Mouse (Mus musculus) hindbrain, embryonic 11.5 days (tissue): Measurements from ENCODE around the gene Olfr689. TPM values are rescaled to one million over a fixed set of nuclear protein-coding genes. Genes with fewer than 3 reads are reported as not detected.
"Not testable (repeated sequence)": the region's sequence is repeated elsewhere in the genome, so short reads cannot be mapped to it uniquely, and the experiment has no call there.

ENCODE experiments used
- ATAC-seq: fragments of 200-750 bp; cut with Nextera tagmentation; 2 replicates; pipeline ENCODE4 v1.8.0; 2017; ENCODE audit warnings: mild to moderate bottlenecking, moderate TSS enrichment, moderate library complexity; ENCODE audit not compliant: low FRiP score
- DNase-seq: peaks from one replicate; pipeline ENCODE4 v3.0.0-alpha.2; 2015; ENCODE audit warnings: low spot score
- H3K27ac ChIP-seq: fragments of 300-500 bp; sonication (generic); 2 replicates; pipeline ENCODE4 v1.5.1; 2014; ENCODE audit warnings: mild to moderate bottlenecking, low read depth, low read length
- H3K27me3 ChIP-seq: fragments of 300-500 bp; sonication (generic); 2 replicates; pipeline ENCODE4 v1.6.1; 2014; ENCODE audit warnings: mild to moderate bottlenecking, low read length, moderate library complexity, mixed read lengths; ENCODE audit not compliant: control insufficient read depth, insufficient read depth
- H3K36me3 ChIP-seq: fragments of 300-500 bp; sonication (generic); 2 replicates; pipeline ENCODE4 v1.6.1; 2014; ENCODE audit warnings: mild to moderate bottlenecking, low read length, moderate library complexity, mixed read lengths; ENCODE audit not compliant: control insufficient read depth, insufficient read depth
- H3K4me1 ChIP-seq: fragments of 300-500 bp; sonication (generic); replicated peaks from 2 replicates; pipeline ENCODE4 v1.6.1; 2014; ENCODE audit warnings: low read length, mixed read lengths; ENCODE audit not compliant: control insufficient read depth, insufficient read depth
- H3K4me2 ChIP-seq: fragments of 300-500 bp; sonication (generic); replicated peaks from 2 replicates; pipeline ENCODE4 v1.6.1; 2014; ENCODE audit warnings: mild to moderate bottlenecking, low read depth, low read length
- H3K4me3 ChIP-seq: fragments of 300-500 bp; sonication (generic); 2 replicates; pipeline ENCODE4 v1.5.1; 2014; ENCODE audit warnings: low read depth, low read length
- H3K9ac ChIP-seq: fragments of 300-500 bp; sonication (generic); 2 replicates; pipeline ENCODE4 v1.6.1; 2014; ENCODE audit warnings: low read depth, low read length
- H3K9me3 ChIP-seq: fragments of 300-500 bp; sonication (generic); 2 replicates; pipeline ENCODE4 v1.6.1; 2016; ENCODE audit warnings: low read length; ENCODE audit not compliant: control insufficient read depth
- WGBS: fragments of 180-500 bp; shearing (Covaris S2); extraction: QIAGEN DNeasy Blood & Tissue Kit; methylation state at CpG from one replicate; pipeline ENCODE4 v1.1.7; 2014; 5-methylcytosine and 5-hydroxymethylcytosine counted together
- polyA plus RNA-seq: library from polyadenylated mRNA; unstranded; fragments of >200 nt; fragmentation: Nextera tagmentation; extraction: Ambion mirVana; gene quantifications from 2 replicates; pipeline ENCODE4 v1.2.1, GENCODE M21; 2014

Olfr689 gene
- polyA plus RNA-seq, result not detected in 2 replicates

DNA sequence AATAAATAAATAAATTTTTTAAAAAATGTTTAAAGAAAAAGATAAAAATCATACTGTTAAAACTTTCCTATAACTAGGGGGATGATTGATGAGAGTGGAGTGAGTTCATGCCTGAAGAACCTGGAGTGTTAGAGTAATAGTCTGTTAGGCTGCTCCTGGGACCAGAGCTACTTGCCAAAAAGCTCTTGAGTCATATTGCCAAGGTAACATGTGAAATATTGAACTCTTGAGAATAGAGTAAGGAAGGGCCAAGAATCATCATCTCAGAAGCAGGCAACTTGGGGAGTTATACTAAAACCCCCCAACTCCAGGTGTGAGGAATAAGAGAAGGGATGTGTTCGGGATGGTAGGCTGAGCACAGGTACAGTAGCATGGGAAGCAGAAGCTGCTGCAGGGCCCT, at the start of gene Olfr689:
TSS of gene Olfr689 (plus strand) at position 301 of the 400 bp plus-strand sequence.
- no peak within 1 kb of the TSS for H3K27ac ChIP-seq
- 90% methylated on average over 1 of the region's 1 CpGs for WGBS
- H3K9ac ChIP-seq, result no peak within 1 kb of the TSS
- no peaks in the 10 kb centered on the region for H3K27me3 ChIP-seq
- no peak within 1 kb of the TSS for H3K4me3 ChIP-seq
- no peaks in the 10 kb centered on the region for H3K36me3 ChIP-seq
- no peaks in the 10 kb centered on the region for H3K9me3 ChIP-seq
- no peaks in the 10 kb centered on the region for H3K4me1 ChIP-seq
- DNase-seq (no peak), ATAC-seq (no peak)
- H3K4me2 ChIP-seq, result no peak within 1 kb of the TSS

DNA sequence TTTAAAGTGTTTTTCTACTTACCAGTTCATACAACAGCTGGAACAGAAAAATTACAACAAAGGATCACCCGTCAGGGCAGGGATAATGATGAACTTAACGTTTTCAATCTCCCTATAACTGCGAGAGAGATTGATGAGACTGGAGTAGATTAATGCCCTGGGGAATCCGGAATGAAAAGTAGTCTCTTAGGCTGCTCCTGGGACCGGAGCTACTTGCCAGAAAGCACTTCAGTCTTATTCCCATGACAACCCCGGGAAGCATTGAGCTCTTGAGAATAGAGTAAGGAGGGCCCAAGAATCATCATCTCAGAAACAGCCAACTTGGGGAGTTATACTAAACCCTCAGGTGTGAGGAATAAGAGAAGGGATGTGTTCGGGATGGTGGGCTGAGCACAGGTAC, 38.5 kb upstream of the Olfr689 start:
- Histone ChIP-seq H3K9ac (no peak overlapping the region), H3K4me3 (no peak overlapping the region), H3K4me2 (no peak overlapping the region), H3K36me3 (no peaks in the 10 kb centered on the region), H3K9me3 (no peaks in the 10 kb centered on the region), H3K27ac (no peak overlapping the region), H3K27me3 (no peaks in the 10 kb centered on the region), H3K4me1 (no peaks in the 10 kb centered on the region)
- no peak for DNase-seq
- 0 out of 2 replicates have a peak, but pooled peaks have one; percentile 25 for ATAC-seq
- 72% methylated on average over 7 of the region's 7 CpGs for WGBS

DNA sequence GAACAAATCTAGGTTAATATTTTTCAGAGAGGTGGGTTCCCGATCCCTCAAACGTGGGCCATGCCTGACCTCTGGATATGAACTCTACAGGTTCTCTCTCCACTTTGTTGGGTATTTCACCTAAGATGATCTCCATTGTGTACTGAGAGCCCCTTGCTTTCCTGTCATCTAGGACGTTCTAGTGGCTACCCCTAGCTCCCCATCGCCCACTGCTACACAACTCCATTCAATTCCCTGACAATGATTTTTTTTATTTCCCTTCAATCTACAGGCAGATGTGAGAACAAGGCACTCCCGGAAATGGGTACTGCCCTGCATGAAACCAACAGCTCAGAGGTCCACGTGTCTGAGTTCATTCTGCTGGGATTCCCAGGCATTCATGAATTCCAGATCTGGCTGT, 23.2 kb upstream of the Olfr689 start, which contains the start of gene Olfr688:
TSS of gene Olfr688 (plus strand) at position 301 of the 400 bp plus-strand sequence.
- Histone ChIP-seq H3K27ac (no peak within 1 kb of the TSS), H3K9me3 (no peaks in the 10 kb centered on the region), H3K36me3 (no peaks in the 10 kb centered on the region), H3K27me3 (no peaks in the 10 kb centered on the region), H3K9ac (no peak within 1 kb of the TSS), H3K4me3 (no peak within 1 kb of the TSS), H3K4me1 (no peaks in the 10 kb centered on the region), H3K4me2 (no peak within 1 kb of the TSS)
- WGBS, result 76% methylated on average over 6 of the region's 6 CpGs
- no peak for DNase-seq
- ATAC-seq, result no peak

DNA sequence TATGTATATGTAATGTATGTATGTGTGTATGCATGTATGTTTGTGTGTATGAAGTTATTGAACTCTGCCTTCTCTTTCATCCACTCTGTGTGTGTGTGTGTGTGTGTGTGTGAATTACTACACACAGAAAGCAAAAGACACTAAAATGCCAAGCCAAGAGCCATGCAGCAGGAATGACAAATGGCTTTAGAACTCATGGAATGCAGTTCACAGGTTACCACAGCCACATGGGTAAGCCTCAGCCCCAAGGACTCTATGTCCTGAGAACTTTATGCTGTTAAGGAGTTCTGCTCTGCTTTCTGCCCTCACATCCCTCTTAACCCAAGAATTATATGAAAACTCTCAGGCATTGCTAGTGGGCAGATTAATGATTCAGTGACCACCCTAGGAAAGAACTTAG, 20.9 kb upstream of the Olfr689 start:
- no peak overlapping the region for H3K4me3 ChIP-seq
- H3K4me1 ChIP-seq, result no peaks in the 10 kb centered on the region
- H3K27ac ChIP-seq, result no peak overlapping the region
- H3K9me3 ChIP-seq, result no peaks in the 10 kb centered on the region
- DNase-seq, result no peak
- H3K4me2 ChIP-seq, result no peak overlapping the region
- H3K27me3 ChIP-seq, result no peaks in the 10 kb centered on the region
- H3K36me3 ChIP-seq, result no peaks in the 10 kb centered on the region
- no peak overlapping the region for H3K9ac ChIP-seq
- no peak for ATAC-seq

DNA sequence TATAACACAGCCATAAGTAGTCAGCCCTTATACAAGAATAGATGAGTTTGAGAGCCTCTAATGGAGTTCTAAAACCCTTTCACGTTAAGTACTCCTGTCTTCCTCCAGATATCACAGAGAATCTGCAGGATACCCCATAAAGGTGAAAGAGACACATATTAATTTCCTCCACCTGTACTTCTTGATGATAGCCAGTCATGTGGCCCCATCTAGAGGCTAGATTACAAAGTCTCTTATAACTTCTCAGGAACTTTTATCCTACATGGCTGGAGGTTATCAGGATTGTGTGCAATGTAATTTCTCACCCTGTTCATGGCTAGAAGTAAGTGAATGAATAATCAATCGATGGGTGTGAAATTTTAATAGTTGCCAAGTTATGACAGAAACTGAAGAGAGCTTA, 14.3 kb downstream of the Olfr689 start:
- 85% methylated on average over 2 of the region's 2 CpGs for WGBS
- H3K4me3 ChIP-seq, result no peak overlapping the region
- H3K27ac ChIP-seq, result no peak overlapping the region
- no peak overlapping the region for H3K4me2 ChIP-seq
- ATAC-seq (no peak), DNase-seq (no peak)
- no peaks in the 10 kb centered on the region for H3K9me3 ChIP-seq
- H3K4me1 ChIP-seq, result no peaks in the 10 kb centered on the region
- H3K36me3 ChIP-seq, result no peaks in the 10 kb centered on the region
- no peak overlapping the region for H3K9ac ChIP-seq
- no peaks in the 10 kb centered on the region for H3K27me3 ChIP-seq

DNA sequence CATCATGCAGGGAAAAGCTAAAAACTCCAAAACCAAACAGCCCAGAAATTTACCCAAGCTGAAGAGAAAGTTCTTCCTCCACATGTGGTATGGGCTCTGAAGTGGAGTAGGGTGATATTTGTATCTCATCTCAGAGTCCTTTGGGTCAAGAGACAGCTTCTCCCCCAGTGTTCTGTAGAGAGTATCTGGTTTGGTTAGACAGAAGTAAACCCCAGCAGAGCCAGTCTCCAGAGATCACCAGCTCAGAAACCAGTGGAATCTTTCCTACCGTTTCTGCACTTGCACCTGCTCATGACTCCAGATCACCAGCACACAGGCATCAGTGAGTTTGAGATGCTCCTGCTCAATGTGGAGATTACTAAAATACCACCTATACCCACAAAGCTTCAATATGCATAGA, 23.0 kb downstream of the Olfr689 start, which contains the start of gene Olfr690:
TSS of gene Olfr690 (minus strand) at position 101 of the 400 bp plus-strand sequence.
- DNase-seq (no peak), ATAC-seq (no peak)
- no peaks in the 10 kb centered on the region for H3K36me3 ChIP-seq
- H3K4me2 ChIP-seq, result no peak within 1 kb of the TSS
- H3K27me3 ChIP-seq, result no peaks in the 10 kb centered on the region
- H3K4me1 ChIP-seq, result no peaks in the 10 kb centered on the region
- H3K27ac ChIP-seq, result no peak within 1 kb of the TSS
- H3K9ac ChIP-seq, result no peak within 1 kb of the TSS
- no peaks in the 10 kb centered on the region for H3K9me3 ChIP-seq
- no peak within 1 kb of the TSS for H3K4me3 ChIP-seq
- WGBS, result 78% methylated on average over 1 of the region's 1 CpGs

DNA sequence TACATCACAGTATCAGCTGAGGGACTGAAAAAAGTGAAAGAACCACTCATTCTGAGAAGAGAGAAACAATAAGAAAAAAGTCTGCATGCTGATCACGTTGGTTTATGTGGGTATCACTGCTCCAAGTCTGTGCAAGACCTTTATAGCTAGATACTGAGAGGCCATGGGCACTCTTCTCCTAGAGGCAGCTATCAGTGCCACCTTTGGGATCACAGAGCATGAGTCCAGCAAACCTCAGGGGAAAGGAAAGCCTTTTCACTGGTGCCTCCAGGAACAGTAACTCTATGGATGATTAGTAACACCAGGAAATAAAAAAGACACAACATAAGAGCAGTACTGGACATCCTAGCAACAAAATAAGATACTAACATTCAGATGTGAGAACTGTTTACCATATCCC, 31.2 kb downstream of the Olfr689 start, which contains the start of gene Olfr691:
TSS of gene Olfr691 (minus strand) at position 101 of the 400 bp plus-strand sequence.
- WGBS, result 44% methylated on average over 1 of the region's 1 CpGs
- Histone ChIP-seq H3K4me3 (no peak within 1 kb of the TSS), H3K4me1 (no peaks in the 10 kb centered on the region), H3K9ac (no peak within 1 kb of the TSS), H3K9me3 (no peaks in the 10 kb centered on the region), H3K36me3 (no peaks in the 10 kb centered on the region), H3K4me2 (no peak within 1 kb of the TSS), H3K27me3 (no peaks in the 10 kb centered on the region), H3K27ac (no peak within 1 kb of the TSS)
- DNase-seq (no peak), ATAC-seq (no peak)

DNA sequence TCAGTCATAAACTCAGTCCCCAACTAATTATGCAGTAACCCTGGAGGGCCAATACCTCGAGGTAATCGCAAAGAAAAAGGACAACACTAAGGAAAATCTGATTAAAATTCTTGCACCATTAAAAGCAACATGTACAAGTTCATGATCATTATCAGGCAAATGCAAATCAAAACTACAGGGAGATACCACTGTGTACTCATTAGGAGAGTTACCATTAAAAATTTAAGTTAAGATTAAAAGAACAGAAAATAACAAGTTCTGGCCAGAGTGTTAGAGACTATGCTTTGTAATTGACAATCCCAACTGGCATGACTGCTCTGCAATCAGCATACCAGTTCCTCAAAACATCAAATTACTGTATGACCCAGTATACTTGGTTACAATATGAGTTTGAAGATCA, 31.8 kb downstream of the Olfr689 start:
- H3K4me2 ChIP-seq, result no peak overlapping the region
- DNase-seq (no peak), ATAC-seq (no peak)
- H3K9me3 ChIP-seq, result no peaks in the 10 kb centered on the region
- WGBS, result 74% methylated on average over 2 of the region's 2 CpGs
- no peaks in the 10 kb centered on the region for H3K27me3 ChIP-seq
- no peak overlapping the region for H3K27ac ChIP-seq
- no peak overlapping the region for H3K4me3 ChIP-seq
- no peaks in the 10 kb centered on the region for H3K36me3 ChIP-seq
- no peaks in the 10 kb centered on the region for H3K4me1 ChIP-seq
- H3K9ac ChIP-seq, result no peak overlapping the region

DNA sequence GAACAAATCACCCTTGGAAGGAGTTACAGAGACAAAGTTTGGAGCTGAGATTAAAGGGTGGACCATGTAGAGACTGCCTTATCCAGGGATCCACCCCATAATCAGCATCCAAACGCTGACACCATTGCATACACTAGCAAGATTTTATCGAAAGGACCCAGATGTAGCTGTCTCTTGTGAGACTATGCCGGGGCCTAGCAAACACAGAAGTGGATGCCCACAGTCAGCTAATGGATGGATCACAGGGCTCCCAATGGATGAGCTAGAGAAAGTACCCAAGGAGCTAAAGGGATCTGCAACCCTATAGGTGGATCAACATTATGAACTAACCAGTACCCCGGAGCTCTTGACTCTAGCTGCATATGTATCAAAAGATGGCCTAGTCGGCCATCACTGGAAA, 45.1 kb downstream of the Olfr689 start:
- peak; percentile 85 for ATAC-seq
- H3K9ac ChIP-seq, H3K4me3 ChIP-seq, H3K27ac ChIP-seq, H3K36me3 ChIP-seq, H3K4me2 ChIP-seq, H3K9me3 ChIP-seq, H3K4me1 ChIP-seq, H3K27me3 ChIP-seq, DNase-seq: not testable (repeated sequence)
- WGBS, result no CpG with 5 or more reads among the region's 5 CpGs
